Mouse (Mus musculus) embryonic fibroblast, embryonic 13.5 days (primary cell): Measurements from ENCODE around the gene Il12b.

ENCODE experiments used
- CTCF ChIP-seq: IDR thresholded peaks from 2 replicates; pipeline ENCODE4 v1.5.1; 2011; ENCODE audit warnings: mild to moderate bottlenecking, control low read depth, low read length, moderate library complexity, borderline replicate concordance; ENCODE audit not compliant: insufficient read depth
- POLR2A ChIP-seq: IDR thresholded peaks from 2 replicates; pipeline ENCODE4 v1.6.1; 2011; ENCODE audit warnings: low read depth, mild to moderate bottlenecking, control low read depth, low read length, moderate library complexity

- TF ChIP-seq CTCF, result no peak
- TF ChIP-seq POLR2A, result no peak
Measured at GRCm38 (mm10) chr11:44427951-44428350, 28.1 kb downstream of the Il12b start.
